Mouse (Mus musculus) stomach, postnatal 0 days (tissue): ENCODE measurements around the gene Mrpl17.

Experiments used
- CTCF ChIP-seq: IDR thresholded peaks from 2 replicates; pipeline ENCODE4 v1.5.1; 2016; ENCODE audit warnings: antibody characterized with exemption, low read depth, mild to moderate bottlenecking, moderate library complexity
- EP300 ChIP-seq: optimal IDR thresholded peaks from 2 replicates; pipeline ENCODE3; 2016; ENCODE audit warnings: antibody characterized with exemption

DNA sequence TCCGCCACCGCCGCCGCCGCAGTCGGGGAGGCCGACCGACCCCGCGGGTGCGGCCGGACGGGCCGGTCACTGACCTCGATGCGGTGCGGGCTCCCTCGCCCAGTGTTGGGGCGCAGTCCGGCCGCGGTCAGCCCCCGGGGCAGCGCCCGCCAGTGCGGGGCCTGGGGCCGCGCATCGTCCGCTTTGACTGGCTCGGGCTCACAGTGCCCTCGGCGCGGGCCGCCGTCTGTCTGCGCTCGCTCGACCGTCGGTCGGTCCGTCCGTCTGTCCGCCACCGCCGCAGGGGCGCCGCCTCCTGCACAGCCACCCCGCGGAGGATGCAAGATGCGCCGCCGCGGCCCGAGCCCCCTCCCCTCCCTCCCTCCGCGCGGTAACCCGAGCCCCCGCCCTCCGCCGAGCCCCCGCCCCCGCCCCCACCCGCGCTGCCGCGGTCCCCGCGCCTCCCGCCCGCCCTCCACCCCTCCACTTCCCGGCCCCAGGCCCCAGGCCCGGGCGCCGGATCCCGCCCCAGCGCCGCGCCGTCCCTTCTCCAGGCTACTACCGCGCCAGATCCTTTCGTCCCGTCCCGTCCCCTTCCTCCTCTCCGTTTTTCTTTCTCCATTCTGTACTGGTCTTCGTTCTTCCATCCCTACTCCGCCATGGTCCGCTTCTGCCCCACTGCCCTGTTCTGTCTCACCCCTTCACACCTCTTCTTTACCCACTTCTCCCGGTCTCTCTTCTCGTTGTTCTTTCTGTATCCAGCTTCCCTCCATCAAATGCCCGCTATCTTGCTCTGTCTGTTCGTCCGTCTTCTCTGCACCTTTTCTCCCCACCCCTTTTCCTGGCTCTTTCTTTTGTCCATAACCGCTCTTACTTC, 23.4 kb downstream of the Mrpl17 start, which contains the start of gene Dchs1:
- TF ChIP-seq EP300: no peak
- TF ChIP-seq CTCF: no peak; the same call in 1 of the 2 replicates
